Mouse (Mus musculus) heart, adult 2 months (tissue): ENCODE results near the gene Uck1. TPM values are rescaled to one million over a fixed set of nuclear protein-coding genes. Genes with fewer than 3 reads are reported as not detected.
A peak's percentile ranks its signal among the peaks of the same experiment; 100 is the strongest.

Experiments
- DNase-seq, 2 experiments: peaks; one replicate each; pipeline ENCODE4 v3.0.0; 2021
- H3K27ac ChIP-seq: fragments of 200-600 bp; 2 replicates; pipeline ENCODE4 v1.8.1; 2022
- H3K27me3 ChIP-seq: fragments of 200-500 bp; 2 replicates; pipeline ENCODE4 v1.6.1; 2012; ENCODE audit warnings: mild to moderate bottlenecking, low read length, inconsistent platforms, mixed read lengths; ENCODE audit not compliant: control insufficient read depth, insufficient read depth
- H3K36me3 ChIP-seq: fragments of 200-500 bp; 2 replicates; pipeline ENCODE4 v1.6.1; 2012; ENCODE audit warnings: low read length, inconsistent platforms; ENCODE audit not compliant: control insufficient read depth, insufficient read depth
- H3K4me1 ChIP-seq: fragments of 200-500 bp; 2 replicates; pipeline ENCODE4 v1.6.1; 2011; ENCODE audit warnings: low read length; ENCODE audit not compliant: control insufficient read depth, insufficient read depth
- H3K4me3 ChIP-seq: fragments of 200-600 bp; 2 replicates; pipeline ENCODE4 v1.8.1; 2022
- H3K79me2 ChIP-seq: fragments of 200-500 bp; replicated peaks from 2 replicates; pipeline ENCODE4 v1.6.1; 2012; ENCODE audit warnings: mild to moderate bottlenecking, inconsistent platforms, low read length, moderate library complexity, mixed read lengths; ENCODE audit not compliant: control insufficient read depth, insufficient read depth
- H3K9ac ChIP-seq: fragments of 200-500 bp; 2 replicates; pipeline ENCODE4 v1.6.1; 2012; ENCODE audit warnings: low read depth, mild to moderate bottlenecking, control low read depth, inconsistent platforms, low read length, mixed read lengths
- CTCF ChIP-seq: fragments of 200-600 bp; IDR thresholded peaks from 2 replicates; pipeline ENCODE4 v1.8.1; 2022; ENCODE audit warnings: antibody characterized with exemption, mild to moderate bottlenecking, moderate library complexity
- EP300 ChIP-seq: fragments of 200-500 bp; IDR thresholded peaks from 2 replicates; pipeline ENCODE4 v1.6.1; 2011; ENCODE audit warnings: low read depth, low read length, control low read depth; ENCODE audit not compliant: insufficient read depth
- POLR2A ChIP-seq: fragments of 200-500 bp; IDR thresholded peaks from 2 replicates; pipeline ENCODE4 v1.6.1; 2011; ENCODE audit warnings: mild to moderate bottlenecking, low read depth, low read length, control low read depth; ENCODE audit not compliant: insufficient read depth
- WGBS: fragments of 180-500 bp; shearing (Covaris S2); methylation state at CpG from one replicate; pipeline ENCODE4 v1.1.7; 2018; 5-methylcytosine and 5-hydroxymethylcytosine counted together
- intact Hi-C: fragments of 180-260 bp; cut with DNase I; formaldehyde crosslinking; loops from one replicate; pipeline ENCODE4 v1.15.1; 2025
- polyA plus RNA-seq: library from polyadenylated mRNA; depleted of rRNA; stranded (reverse); fragments of >200 nt; gene quantifications from 2 replicates; pipeline ENCODE4 v1.2.3, GENCODE M21; 2012
- total RNA-seq, 2 experiments: library from RNA; stranded (reverse); gene quantifications; 2 replicates each; pipeline ENCODE4 v1.2.3; 2021

Gene Uck1
- total and polyA plus RNA-seq, 3 experiments = 22.5 to 43.1 (median 22.8) TPM

- 91% methylated on average over 11 of the region's 11 CpGs for WGBS
- no peak overlapping the region for H3K27ac ChIP-seq
- intact Hi-C loops = no loop called here
Observed at GRCm38 (mm10) chr2:32256273-32256672, 3.7 kb downstream of the Uck1 start.

GRCm38 (mm10) chr2:32254563-32254962 is 5.4 kb downstream of the Uck1 start:
- no peak for DNase-seq
- Histone ChIP-seq H3K4me1 (peaks cover 3% of the 10 kb centered on the region), H3K27me3 (no peaks in the 10 kb centered on the region), H3K9ac (no peak overlapping the region), H3K36me3 (no peaks in the 10 kb centered on the region), H3K27ac (no peak overlapping the region), H3K4me3 (no peak overlapping the region), H3K79me2 (no peaks in the 10 kb centered on the region)
- WGBS = 87% methylated on average over 5 of the region's 5 CpGs
- intact Hi-C loops = no loop called here
- TF ChIP-seq POLR2A = no peak
- no peak for TF ChIP-seq EP300
- TF ChIP-seq CTCF = no peak

More at GRCm38 (mm10) chr2:32256273-32256672, 3.7 kb downstream of the Uck1 start:
- Histone ChIP-seq H3K4me1 (peaks cover 5% of the 10 kb centered on the region), H3K36me3 (no peaks in the 10 kb centered on the region), H3K9ac (no peak overlapping the region), H3K27me3 (no peaks in the 10 kb centered on the region), H3K79me2 (no peaks in the 10 kb centered on the region), H3K4me3 (no peak overlapping the region)
- TF ChIP-seq EP300 (no peak), CTCF (no peak), POLR2A (no peak)
- DNase-seq = no peak

- WGBS = 94% methylated on average over 1 of the region's 1 CpGs
- no peaks in the 10 kb centered on the region for H3K36me3 ChIP-seq
Observed at GRCm38 (mm10) chr2:32253352-32253751, 6.6 kb downstream of the Uck1 start.

GRCm38 (mm10) chr2:32252658-32253057 is 7.3 kb downstream of the Uck1 start:
- no peak overlapping the region for H3K27ac ChIP-seq
- intact Hi-C loops = no loop called here

More at GRCm38 (mm10) chr2:32253352-32253751, 6.6 kb downstream of the Uck1 start:
- H3K9ac ChIP-seq = no peak overlapping the region
- no peaks in the 10 kb centered on the region; the same call in 1 of the 2 replicates for H3K4me1 ChIP-seq
- no peaks in the 10 kb centered on the region for H3K79me2 ChIP-seq
- TF ChIP-seq EP300 = no peak
- no peak for TF ChIP-seq POLR2A
- TF ChIP-seq CTCF = no peak
- H3K27ac ChIP-seq = no peak overlapping the region
- H3K27me3 ChIP-seq = no peaks in the 10 kb centered on the region
- H3K4me3 ChIP-seq = no peak overlapping the region
- DNase-seq = no peak
- intact Hi-C loops = no loop called here

GRCm38 (mm10) chr2:32251791-32252527 is 8.0 kb downstream of the Uck1 start:
- 70% methylated on average over 12 of the region's 12 CpGs for WGBS
- Histone ChIP-seq H3K4me1 (no peaks in the 10 kb centered on the region; the same call in 1 of the 2 replicates), H3K4me3 (no peak overlapping the region), H3K9ac (no peak overlapping the region), H3K79me2 (no peaks in the 10 kb centered on the region), H3K36me3 (no peaks in the 10 kb centered on the region), H3K27ac (no peak overlapping the region), H3K27me3 (no peaks in the 10 kb centered on the region)
- intact Hi-C loops = no loop called here
- peak in 1 of 2 experiments; percentile 42 for DNase-seq
- TF ChIP-seq CTCF (no peak), EP300 (no peak), POLR2A (no peak)

More at GRCm38 (mm10) chr2:32252658-32253057, 7.3 kb downstream of the Uck1 start:
- DNase-seq = no peak
- TF ChIP-seq EP300 (no peak), POLR2A (no peak), CTCF (no peak)
- Histone ChIP-seq H3K27me3 (no peaks in the 10 kb centered on the region), H3K4me1 (no peaks in the 10 kb centered on the region; the same call in 1 of the 2 replicates), H3K79me2 (no peaks in the 10 kb centered on the region), H3K9ac (no peak overlapping the region), H3K36me3 (no peaks in the 10 kb centered on the region), H3K4me3 (no peak overlapping the region)
- WGBS = 81% methylated on average over 5 of the region's 5 CpGs
